Mouse (Mus musculus) erythroblast, adult 5-6 weeks (primary cell): ENCODE data around the gene Itgav. TPM values are rescaled to one million over a fixed set of nuclear protein-coding genes. Genes with fewer than 3 reads are reported as not detected.

Experiments
- ATAC-seq: replicated peaks from 2 replicates; pipeline ENCODE4 v1.8.0; 2016; ENCODE audit warnings: moderate number of reproducible peaks, mild to moderate bottlenecking, moderate TSS enrichment, inconsistent platforms; ENCODE audit not compliant: poor library complexity, low FRiP score, severe bottlenecking
- total RNA-seq, 2 experiments: library from RNA; stranded (forward) in 1 of 2; stranded (reverse) in 1 of 2; fragments of 150-400 nt in 1 of 2; fragments of 200-764, 138-1000 nt in 1 of 2; gene quantifications; 2 replicates each; pipeline versions ENCODE4 v1.2.3 to v1.2.4; 2015 to 2017; ENCODE audit warnings: low replicate concordance in 2 of 2

Gene Itgav
- 5.6 and 14.0 TPM in 2 replicates for total RNA-seq (2015; ENCODE audit: low replicate concordance)
- 3.5 and 5.3 TPM in 2 replicates for total RNA-seq (2017; ENCODE audit: low replicate concordance)

DNA sequence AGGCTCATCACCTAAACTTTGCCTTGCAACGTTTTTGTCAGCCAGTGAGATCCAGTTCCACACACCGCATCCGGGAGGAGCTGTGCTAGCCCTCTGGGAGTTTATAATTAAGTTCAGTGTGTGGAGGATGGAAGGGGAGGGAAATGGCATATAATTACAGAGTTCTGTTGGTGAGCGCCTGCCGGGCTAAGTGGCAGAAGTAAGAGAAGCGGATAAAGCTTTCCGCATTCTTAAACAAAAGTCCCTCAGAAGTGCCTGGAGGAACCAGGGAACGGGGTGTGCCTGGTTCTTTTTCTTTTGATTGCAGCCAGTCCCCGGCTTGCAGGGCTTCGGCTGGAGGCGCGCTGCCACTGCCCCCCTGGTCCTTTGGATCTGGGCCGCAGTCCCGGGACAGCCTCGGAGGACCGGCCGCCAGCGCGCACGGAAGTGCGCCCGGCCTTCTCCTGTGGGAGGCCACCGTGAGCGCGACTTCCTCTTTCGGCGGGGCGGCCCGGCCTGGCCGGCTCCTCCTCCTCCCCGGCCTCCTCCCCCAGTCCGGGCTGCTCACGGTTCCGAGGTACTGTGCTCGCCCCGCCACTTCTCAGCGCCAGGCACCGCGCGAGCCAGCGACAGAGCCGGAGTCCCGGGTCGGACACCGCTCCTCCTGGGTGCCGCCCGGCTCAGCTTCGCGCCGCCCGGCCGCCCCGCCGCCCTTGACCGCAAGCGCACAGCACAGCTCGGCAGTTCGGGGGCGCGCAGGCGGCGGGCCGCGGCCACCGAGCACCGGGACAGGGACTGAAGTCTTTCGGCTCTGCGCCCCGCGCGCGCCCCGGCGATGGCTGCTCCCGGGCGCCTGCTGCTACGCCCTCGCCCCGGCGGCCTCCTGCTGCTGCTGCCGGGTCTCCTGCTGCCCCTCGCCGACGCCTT is at the start of gene Itgav:
Gene Itgav (plus strand): TSS at position 477 of the 906 bp plus-strand sequence.
- no peak for ATAC-seq

DNA sequence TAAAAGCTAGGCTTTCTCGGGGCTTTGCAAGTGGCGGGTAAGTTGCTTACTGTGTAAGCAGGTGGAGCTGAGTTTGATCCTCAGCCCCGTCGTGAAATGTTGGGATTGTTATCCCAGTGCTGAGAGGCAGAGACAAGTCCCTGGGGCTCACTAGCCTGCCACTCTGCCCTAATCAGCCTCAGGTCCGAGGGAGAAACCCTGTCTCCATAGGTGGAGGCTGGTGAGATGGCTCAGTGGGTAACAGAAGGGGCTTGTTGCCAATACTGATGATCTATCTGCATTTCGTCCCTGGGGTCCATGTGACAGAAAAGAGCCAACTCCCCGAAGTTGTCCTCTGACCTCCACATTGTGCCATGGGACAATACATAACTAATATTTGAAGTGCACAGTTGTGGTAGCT is 49.8 kb upstream of the Itgav start:
- no peak for ATAC-seq

DNA sequence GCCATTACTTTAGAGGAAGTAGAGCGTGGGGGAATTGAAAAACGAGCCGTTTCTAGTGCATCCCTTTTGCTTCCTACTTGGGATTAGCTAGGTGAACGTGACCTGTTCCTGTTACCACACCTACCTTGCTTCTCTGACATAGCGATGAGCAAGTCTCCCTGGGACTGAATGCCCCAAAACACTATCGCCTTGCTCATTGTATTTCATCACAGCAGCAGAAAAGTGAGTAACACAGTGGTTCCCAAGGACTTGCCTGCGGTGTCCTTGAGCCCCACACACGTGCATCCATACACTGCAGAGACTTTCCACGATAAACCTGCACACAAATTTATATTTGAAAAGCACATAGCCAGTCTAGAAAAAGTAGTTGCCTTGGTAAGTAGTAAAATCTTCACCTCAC is 49.3 kb upstream of the Itgav start:
- ATAC-seq, result no peak

DNA sequence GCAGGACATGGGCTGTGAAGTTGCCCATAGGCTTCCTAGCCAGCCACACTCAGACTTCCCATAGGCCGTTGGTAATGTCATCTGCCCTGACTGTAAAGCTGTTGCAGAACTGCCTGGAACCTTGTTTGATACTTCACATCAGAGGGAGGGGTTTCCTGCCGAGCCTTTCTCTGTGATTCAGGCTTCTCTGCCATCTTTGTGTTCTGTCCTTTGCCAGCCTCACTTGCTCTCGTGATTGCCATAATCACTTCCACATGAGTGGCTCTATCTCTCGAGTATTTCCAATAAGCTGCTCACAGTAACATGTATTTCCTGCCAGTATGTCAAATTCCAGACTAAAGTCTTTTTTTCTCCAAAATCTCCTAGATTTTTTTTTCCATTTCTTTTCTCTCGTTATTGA is 48.5 kb upstream of the Itgav start:
- ATAC-seq, result no peak

DNA sequence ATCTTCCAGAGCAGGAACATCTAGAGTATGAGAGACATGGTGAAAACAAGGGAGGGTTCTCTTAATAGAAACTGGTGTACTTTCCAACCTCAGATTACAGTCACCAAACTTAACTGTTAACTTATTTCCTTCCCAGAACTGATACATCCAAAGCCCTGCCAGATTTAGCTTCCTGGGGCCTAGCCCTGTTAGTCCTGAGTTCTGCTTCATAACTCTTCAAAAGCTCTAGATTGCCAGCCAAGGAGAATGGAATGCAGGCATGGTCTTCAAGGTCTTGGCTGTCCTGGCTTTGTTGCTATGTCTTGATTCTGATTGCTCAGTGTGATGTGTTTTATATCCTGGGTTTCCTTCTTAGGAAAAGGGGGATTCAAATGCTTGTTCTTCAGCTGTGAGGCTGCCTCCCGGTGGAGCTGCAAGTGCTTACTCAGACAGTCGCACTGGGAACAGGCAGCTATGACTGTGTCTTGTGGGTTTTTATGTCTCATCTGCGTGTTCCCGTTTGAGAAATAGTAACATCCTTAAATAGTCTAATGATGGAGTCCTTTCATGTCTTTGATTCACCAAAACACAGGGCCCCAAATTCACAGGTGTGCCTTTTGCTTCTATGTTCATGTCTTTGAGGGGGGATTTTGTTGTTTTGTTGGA is 47.8 kb upstream of the Itgav start:
- ATAC-seq, result no peak

DNA sequence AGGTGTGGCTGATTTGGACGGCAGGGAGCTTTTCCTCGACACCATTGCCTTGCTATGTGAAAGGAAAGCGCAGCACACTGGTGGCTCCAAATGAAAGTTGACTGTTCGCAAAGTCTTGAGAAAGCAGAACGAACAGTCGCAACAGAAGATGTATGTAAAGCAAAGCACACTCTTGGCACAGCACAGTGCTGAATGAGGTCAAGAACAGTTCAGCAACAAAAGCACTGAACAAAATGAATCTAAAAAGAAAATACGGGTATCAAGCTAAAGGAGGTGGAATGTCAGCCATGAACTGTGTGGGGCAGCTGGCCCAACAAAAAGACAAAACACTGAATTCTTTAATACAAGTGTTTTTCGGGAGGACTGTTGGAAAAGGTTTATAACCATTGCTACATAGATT is 42.9 kb upstream of the Itgav start:
- no peak for ATAC-seq

DNA sequence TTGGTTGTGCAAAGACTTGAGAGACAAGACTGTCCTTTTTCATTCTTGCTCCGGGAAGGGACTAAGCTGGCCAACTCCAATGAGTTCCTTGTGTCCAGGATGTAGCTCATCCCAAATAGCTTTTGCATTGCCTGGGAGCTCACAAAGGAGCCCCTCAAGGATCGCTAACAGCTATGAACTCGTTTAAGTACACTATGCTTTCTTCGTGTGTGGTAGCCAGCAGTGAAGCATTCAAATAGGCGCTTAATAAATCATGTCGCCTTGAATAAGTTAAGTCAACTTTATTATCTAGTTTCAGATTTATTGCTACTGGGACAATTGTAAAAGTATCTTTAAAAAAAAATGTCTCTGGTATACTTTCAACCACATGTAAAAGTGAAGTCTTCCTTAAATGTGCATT is 42.4 kb upstream of the Itgav start:
- no peak for ATAC-seq

DNA sequence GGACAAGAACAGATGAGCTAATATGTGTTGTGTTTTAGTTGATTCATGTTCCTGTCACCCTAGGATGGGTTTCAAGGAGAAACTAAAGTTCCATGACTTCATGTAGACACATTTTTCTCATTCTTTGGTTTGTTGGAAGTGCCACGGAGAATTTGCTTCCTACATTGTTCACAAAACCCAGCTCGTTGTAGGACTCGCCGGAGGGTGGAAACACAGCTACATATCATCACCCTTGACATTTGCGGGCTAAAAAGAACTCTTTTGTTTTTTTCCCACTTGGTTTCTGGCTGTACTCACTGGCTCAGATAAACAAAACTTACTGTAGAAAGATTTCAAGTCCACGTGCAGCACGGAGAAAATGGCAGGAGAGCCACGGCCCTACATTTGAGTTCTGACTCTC is 41.9 kb upstream of the Itgav start:
- ATAC-seq, result no peak

DNA sequence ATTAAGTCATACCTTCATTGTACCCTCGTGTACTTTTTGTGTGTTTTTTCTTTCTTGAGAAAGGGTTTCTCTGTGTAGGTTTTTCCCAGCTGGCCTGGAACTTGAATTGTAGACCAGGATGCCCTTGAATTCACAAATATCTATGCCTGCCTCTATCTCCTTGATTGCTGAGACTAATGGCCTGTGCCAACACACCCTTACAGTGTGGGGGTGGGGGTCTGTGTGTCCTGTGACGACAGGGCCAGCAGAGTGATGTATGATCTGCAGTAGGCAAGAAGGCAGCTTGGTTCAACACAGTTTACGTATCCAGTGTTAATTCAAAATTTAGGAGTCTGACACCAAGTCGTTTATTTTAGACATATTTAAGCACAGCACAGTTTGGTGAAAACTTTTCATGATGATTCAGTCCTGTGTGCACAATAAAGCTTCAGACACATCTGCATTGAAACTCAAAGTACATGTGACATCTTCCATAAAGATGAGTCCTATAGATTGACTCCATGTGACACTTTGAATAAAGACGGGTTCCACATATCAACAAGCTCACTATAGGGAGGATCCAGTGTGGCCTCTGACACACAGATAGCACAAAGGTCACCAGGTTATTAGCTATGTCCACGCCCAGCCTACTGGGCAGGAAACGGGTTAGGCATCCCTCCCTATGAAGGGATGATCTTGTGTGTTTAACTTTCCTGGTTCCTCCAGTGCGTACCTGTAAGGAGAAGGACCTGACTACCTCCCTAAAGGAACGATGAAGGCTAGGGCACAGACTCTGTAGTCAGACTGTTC is 40.3 kb upstream of the Itgav start:
- no peak for ATAC-seq

DNA sequence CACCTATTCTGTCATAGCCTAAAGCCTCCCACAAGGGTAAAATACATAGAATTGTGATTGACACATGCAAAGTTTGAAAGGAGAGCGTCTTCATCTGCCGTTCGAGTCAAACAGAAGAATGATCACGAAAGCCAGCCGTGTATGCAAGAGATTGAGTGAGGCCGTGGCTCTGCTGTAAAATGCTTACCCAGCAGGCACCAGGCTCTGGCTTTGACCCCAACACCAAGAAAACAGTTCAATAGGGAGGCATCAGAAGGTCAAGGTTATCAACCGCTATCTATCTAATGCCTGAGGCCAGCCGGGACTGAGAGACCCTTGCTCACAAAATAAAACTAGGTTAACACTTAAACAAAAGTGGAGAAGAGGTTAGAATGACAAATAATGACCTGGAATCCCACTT is 39.5 kb upstream of the Itgav start:
- ATAC-seq, result no peak

DNA sequence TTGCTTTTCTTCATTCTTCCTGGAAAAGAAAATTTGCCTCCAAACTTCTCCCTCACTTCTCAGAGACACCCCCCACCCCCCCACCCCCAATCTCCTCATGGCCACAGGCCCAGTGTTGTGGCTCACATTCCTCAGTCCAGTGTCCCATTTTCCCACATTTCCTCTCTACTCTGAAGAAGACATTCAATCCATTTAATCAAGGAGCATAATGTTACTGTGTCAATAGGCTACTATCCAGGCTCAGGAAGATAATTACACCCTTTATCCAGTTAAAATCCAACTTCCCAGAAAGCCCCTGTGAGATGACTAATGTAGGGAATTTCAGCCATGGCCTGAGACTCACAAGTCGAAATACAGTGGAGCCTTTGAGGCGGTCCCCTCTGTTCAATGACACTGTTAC is 33.8 kb upstream of the Itgav start:
- ATAC-seq, result no peak

DNA sequence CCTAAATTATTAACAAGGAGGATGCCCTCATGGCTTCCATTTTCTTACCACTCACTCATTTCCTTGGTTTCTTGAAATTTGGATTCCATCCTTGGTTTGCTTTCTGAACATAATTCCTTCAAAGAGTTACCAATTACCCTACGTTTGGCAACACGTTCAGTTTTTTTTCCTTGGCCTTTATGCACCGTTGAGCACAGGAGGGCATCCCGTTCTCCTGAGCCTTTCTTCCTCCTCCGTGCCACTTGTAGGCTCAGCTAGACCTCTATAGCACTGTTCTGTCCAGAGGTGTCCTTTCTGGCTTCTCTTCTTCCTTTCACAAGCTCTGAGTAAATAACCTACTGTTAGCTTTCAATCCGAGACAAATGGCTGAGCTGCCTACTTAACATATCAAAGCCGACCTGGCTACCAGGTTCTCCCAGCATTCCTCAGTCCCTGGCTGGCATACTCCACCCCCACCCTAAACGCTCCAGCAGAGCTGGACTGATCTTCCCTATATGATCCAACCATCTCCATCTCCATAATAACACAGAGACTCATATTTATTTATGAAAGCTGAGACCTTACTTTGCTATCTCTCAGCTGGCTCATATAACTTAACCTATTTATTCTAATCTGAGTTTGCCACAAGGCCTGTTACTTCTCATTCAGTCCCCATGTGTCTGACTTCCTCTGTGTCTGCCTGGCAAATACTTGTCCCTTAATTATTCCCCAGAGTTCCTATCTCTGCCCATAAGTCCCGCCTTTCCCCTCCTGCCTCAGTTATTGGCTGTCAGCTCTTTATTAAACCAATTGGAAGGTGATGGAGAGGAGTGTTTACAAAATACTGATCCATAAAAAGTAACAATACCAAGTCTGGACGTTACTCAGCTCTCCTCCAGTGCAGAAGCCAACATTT is 31.3 kb upstream of the Itgav start:
- no peak for ATAC-seq

DNA sequence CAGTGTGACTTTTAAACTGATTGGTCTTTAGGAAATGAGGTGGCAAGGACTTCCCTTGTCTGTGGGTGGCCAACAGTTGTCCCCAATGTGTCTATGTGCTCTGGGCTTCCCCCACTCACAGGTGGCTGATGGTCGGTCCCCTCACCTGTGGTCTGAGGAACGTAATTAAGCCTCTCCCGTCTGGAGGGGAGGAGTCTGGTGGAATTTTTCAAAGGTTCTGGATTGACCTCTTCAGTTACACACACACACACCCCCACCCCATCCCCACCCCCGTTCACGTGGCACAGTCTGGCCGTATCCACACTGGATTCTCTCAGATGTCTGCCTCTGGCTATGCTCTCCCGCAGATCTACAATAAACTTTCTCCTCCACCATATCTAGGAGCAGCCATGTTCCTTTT is 30.1 kb upstream of the Itgav start:
- no peak for ATAC-seq

DNA sequence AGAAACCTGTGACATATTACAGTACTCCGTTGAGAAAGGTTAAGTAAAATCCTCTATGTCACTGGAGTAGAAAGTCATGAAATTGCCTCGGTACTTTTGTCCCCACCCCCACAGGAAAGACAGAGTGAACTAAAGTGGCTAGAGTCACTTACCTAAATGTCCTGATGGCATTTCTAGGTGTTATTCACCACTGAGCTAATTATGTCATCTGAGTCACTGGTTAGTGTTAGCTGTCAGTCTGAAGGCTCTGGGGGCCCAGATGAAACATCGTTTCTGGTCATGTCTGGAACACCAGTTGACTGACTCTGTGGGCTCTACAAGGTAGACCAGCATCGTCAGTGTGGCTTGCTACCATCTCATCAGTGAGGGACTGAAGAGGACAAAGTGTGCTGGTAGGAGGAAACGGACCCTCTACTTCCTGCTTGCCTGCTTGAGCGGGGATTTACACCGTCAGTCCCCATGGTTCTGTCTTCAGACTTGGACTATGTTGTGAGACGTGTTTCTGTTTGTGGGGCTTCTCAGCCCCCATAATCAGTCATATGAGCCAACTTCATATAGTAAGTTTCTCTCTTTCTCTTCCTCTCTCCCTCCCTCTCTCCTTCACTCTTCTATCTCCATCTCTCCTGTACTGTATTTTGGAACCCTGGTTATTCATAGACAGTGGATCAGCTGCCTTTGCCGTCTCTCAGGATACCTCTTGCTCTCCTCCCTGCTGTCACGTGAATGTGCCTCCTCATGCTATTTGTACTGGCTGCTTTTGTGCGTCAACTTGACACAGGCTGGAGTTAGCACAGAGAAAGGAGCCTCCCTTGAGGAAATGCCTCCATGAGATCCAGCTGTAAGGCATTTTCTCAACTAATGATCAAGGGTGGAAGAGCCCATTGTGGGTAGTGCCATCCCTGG is 28.6 kb upstream of the Itgav start:
- ATAC-seq, result no peak

DNA sequence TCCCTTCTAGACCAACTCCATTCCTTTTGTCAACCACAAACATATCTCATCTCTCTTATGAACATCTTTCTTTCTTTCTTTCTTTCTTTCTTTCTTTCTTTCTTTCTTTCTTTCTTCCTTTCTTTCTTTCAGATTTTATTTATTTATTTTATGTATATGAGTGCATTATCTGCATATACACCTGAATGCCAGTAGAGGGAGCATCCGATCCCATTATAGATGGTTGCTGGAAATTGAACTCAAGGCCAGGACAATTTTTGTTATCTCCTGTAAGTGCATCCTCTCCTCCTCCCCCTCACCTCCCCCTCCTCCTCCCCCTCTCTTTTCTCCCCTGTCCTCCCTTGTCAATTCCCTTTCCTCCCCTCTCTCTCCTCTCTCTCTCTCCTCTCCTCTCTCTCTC is 25.7 kb upstream of the Itgav start:
- no peak for ATAC-seq

DNA sequence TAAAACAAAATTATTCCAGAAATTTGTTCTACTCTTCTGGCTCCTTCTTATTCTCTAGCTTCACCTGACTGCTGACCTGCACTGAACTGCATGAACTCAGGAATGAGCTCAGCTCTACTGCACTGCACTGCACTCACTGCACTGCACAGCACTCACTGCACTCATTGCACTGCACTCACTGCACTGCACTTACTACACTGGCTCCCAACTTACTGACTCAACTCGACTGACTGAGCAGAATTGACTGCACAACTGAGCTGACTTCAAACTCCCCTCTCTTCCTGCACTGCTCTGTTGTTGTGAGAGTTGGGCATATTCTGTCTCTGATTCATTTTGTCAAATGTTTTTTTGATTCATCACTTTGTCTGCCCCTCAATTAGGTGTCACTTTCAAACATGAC is 24.9 kb upstream of the Itgav start:
- no peak for ATAC-seq

DNA sequence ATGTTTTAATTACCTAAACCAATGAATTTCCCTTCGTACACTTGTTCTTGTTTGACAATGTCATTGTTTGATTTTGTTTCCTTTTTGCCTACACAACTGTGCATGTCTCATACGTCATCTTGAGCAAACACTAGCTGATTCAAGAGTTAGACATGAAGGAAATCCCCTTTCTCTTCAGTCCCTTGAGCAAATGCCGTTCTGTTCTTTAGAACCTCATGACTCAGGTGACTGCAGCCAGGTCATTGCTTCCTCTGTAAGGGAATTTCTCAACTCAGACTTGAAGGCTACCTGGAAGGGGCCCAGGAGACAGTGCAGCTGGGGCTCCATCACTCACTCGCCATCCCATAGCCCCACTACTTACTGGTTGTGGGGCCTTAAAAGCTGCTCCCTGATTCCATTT is 23.5 kb upstream of the Itgav start:
- no peak for ATAC-seq

DNA sequence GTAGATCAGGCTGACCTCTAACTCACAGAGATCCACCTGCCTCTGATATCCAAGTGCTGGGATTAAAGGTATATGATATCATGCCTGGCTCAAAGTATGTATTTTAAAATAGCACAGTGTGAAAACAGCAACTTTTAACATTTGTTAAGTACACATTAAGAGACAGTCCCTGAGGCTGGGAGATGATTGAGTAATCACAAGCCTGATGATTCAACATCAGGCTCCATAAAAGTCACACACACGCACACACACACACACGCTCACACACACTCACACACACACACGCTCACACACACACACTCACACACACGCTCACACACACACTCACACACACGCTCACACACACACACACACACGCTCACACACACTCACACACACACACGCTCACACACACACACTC is 21.8 kb upstream of the Itgav start:
- ATAC-seq, result no peak
